Mouse (Mus musculus) ES-E14 (cell line): ENCODE data around the gene Rsph1.

Source experiments
- CHD2 ChIP-seq: IDR thresholded peaks from 2 replicates; pipeline ENCODE4 v1.6.1; 2014; ENCODE audit warnings: mild to moderate bottlenecking, low read depth, low read length, inconsistent platforms
- HCFC1 ChIP-seq: IDR thresholded peaks from 2 replicates; pipeline ENCODE4 v1.6.1; 2012; ENCODE audit warnings: low read length, inconsistent platforms, borderline replicate concordance; ENCODE audit not compliant: insufficient read depth
- MAFK ChIP-seq: IDR thresholded peaks from 2 replicates; pipeline ENCODE4 v1.6.1; 2014; ENCODE audit warnings: mild to moderate bottlenecking, low read depth, low read length, inconsistent platforms; ENCODE audit not compliant: insufficient read depth
- ZC3H11A ChIP-seq: IDR thresholded peaks from 2 replicates; pipeline ENCODE4 v1.6.1; 2012; ENCODE audit warnings: low read depth, mild to moderate bottlenecking, inconsistent platforms, low read length, borderline replicate concordance

GRCm38 (mm10) chr17:31241156-31241555, 36.0 kb downstream of the Rsph1 start:
- TF ChIP-seq ZC3H11A = no peak
- TF ChIP-seq CHD2 = no peak
- TF ChIP-seq HCFC1 = no peak
- no peak for TF ChIP-seq MAFK
